Mouse (Mus musculus) hindlimb bud, embryonic 11.5 days (tissue): ENCODE results near the gene Baz1b.

Experiments
- DNase-seq: peaks from one replicate; pipeline ENCODE4 v3.0.0-alpha.2; 2012; ENCODE audit warnings: low read depth, low spot score; ENCODE audit errors: extremely low spot score

The Baz1b gene

DNA sequence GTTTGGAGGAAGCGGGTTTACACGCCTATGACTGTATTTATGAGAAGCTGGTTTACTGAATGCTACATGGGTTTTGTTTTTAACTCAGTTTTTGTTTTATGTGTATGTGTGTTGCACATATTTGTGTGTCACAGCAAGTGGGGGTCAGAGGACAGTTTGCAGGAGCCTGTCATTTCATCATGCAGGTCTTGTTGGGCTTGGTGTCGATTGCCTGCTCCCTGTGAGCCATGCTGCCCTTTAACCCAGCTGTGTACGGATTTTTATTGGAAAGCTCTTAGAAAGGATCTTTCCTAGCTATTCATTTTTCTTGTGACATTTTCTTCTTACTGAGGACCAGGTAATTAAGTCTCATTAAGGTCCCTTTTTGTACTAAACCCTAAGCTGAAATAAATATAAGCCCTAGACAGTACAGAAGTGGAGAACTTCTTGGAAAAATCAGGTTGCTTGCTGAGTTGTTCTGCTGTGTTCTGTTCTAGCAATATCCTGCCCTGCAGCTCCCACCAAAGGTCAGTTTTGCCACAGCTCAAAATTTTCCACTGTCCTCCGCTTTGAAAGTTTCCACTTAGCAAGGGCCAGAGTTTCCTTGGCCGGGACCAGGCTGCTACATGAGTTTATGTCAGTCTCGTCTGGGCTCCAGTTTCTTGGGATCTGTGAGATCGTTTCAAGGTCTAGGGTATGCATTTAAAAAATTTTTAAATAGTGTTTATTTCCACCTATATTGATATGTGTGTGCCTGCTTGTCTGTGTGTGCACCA is 46.3 kb downstream of the Baz1b start:
- no peak for DNase-seq

DNA sequence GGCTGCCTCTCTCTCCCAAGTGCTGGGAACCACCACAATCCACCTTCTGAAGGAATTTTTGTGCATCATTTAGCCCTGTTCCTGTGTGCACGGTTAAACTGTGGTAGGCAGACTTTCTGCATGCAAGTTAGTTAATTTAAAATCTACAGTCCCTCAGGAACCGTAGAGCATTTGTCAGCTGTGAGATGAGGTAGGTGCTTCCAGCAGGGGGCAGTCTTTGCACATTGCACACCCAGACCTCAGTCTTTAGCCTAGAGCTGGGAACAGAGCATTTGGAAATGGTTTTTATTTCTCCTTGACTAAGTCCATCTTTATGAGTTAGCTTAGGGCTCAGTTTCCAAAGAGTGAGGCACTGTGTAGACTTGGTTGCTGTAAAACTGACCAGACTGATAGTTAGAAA is 49.5 kb downstream of the Baz1b start:
- DNase-seq = peak; percentile 46

- no peak for DNase-seq
These were observed 51.8 kb downstream of the Baz1b start for GRCm38 (mm10) chr5:135238832-135239231.

DNA sequence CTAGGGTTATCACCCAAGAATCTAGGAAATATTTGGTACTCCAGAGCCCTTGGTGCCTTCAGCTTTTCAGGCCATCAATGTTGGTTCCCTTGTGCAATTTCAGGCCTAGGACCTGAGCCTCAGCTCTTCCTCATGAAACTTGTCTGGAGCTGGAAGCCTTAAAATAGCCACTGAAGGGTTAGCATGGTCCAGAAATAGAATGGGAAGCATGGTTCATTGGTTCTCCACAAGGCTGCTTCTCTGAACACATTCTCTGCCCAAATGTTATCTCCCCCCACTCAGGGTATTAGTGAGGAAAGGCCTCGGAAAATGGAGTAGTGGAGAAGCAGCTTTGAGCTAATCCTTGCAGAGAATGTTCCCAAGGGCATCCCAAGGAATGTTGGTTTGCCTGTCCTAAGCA is 54.4 kb downstream of the Baz1b start:
- no peak for DNase-seq

DNA sequence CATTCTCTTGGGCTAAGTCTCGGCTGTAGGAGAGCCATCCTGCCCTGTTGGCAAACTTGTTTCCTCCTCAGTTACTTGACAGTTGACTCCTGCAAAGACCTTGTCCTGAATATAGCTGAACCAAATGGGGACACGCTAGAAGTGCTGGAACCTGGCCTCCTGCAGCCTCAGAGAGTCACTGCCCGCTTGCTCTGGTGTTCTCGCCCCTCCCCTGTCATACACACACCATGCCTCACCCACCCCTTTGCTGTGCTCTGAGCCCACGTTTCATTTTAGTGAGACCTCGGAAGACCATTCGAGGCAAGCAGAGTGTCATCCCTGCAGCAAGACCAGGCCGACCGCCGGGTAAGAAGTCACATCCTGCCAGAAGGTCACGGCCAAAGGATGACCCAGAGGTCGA is 55.1 kb downstream of the Baz1b start:
- DNase-seq = no peak

DNA sequence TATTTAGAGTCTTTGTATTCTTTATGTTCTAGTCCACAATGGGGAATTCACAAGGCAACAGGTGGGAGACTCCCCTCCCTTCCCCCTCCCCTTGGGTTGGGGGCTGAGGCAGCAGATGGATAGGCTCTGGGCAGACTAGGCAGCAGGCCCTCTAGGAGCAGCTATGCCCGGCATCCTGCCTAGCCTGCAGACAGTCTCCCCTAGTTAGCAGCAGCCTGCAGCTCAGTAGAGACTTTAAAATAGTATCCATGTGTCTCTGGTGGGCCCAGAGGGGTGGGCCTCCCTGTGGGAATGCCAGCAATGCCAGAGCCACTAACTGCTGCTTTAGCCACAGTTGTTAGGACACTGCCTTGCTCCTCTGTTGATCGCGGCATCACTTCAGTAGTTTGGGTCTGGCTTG is 55.5 kb downstream of the Baz1b start:
- no peak for DNase-seq

GRCm38 (mm10) chr5:135243166-135243565 is 56.1 kb downstream of the Baz1b start:
- DNase-seq = no peak

GRCm38 (mm10) chr5:135246531-135246930 is 59.5 kb downstream of the Baz1b start:
- no peak for DNase-seq

- DNase-seq = no peak
These were observed 60.3 kb downstream of the Baz1b start for GRCm38 (mm10) chr5:135247337-135247736.

DNA sequence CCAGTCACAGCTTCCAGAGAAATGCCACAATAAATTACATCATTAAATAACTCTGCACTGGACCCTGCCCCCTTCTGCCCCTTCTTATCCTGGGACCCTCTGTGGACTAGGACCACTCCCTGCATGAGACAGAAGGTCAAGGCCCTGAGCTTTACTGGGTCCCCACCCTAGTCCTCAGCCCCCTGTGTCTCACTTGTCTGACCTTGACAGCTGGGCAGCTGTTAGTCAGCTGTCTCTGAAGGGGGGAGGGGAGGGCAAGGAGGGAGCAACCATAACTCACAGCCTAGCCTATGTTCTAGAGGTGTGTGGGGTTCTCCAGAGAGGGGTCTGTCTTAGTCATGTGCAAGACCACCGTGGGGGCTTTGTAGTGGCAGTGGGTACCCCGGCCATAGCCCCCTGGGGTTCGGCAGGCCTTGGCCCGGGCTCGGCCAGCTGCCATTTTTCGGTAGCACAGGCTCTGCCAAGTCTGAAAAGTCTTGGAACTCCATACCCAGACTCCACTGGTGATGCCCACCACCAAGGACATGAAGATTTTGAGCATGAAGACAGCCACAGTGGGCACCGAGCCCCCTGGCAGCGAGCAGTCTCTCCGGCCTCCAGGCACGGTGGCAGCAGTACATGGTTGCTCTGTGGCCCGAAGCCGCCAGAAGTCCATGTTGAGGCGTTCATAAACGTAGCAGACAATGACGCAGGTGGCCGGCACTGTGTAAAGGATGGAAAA is 62.1 kb downstream of the Baz1b start:
- DNase-seq = no peak

- DNase-seq = no peak
These were observed 63.4 kb downstream of the Baz1b start for GRCm38 (mm10) chr5:135250186-135251078.

- DNase-seq = peak; percentile 37
These were observed 64.0 kb downstream of the Baz1b start, which contains the start of gene Fzd9 for GRCm38 (mm10) chr5:135251079-135251454. Gene Fzd9, minus strand, starts transcription at chr5:135251230.

DNA sequence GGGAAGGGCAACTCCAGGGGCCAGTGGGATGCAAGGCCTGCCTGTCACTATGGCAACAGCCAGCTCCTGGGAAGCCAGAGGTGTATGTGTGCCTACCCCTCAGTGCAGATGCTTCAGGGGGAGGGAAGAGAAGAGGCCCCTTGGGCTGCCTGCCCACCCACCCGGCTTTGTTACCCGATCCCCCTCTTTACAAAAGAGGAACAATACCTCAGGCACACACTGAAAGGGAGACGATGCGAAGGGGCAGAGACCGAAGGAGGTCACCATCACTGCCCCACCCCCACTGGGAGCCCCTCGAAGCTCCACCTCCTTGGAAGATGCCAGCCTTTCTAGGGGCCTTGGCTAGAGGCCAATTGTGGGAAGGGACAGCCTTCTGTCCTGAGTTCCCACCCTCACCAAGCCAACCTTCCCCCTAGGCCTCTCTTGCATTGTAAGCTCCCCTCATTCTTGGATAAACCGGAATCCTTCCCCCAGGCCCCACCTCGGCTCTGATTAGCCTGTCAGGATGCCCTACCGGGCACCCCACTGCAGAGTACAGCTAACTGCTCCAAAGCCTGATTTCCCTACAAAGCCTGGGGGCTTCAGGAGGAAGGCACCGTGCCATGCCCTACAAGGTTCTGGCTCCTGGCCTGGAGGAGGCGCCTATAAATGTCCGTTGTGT is 66.8 kb downstream of the Baz1b start:
- DNase-seq = no peak

GRCm38 (mm10) chr5:135256166-135256565 is 69.1 kb downstream of the Baz1b start:
- DNase-seq = no peak

GRCm38 (mm10) chr5:135257559-135257958 is 70.5 kb downstream of the Baz1b start:
- no peak for DNase-seq

DNA sequence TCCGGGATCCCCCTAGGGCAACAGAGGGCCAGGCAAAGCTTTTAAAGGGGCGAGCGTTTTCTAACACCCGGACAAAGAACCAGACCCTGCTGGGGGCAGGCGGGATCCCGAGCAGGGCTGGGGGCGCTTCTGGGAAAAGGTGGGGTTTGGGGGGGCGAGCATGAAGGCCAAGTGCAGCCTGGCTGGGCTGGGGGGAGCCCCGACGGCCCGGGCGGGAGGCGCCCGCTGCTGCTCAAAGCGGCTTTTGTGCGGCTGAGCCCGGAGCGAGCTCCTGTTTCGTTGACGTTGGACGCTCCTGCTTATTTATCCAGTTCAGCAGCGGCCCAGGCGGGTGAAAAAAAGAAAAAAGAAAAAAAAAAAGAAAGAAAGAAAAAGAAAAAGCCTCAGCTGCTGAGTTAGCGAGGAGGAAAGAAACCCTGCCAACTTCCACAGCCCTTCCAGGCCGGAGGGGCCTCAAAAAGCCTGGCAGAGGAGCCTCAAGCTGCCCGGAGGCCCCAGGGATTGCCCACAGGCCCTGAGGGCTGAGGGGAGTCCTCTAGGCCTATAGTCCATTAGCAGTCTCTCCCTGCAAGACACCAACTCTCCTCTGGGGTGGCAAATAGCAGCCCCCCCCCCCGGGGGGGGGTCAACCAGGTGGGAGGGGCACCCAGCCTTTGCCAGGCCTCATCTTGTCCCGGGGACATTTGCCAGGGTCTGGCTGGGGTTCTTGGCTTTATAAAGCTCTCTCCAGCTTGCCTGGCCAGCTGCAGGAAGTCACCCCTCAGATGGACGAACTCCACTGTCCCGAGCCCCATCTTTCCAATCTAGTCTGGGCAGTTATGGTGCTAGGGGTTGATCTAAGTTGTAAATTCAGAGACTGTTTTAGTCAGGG is 71.5 kb downstream of the Baz1b start:
- DNase-seq = no peak

GRCm38 (mm10) chr5:135263866-135264503 is 76.9 kb downstream of the Baz1b start:
- no peak for DNase-seq

GRCm38 (mm10) chr5:135264548-135264947 is 77.5 kb downstream of the Baz1b start:
- no peak for DNase-seq

- no peak for DNase-seq
These were observed 82.4 kb downstream of the Baz1b start for GRCm38 (mm10) chr5:135269451-135269850.

DNA sequence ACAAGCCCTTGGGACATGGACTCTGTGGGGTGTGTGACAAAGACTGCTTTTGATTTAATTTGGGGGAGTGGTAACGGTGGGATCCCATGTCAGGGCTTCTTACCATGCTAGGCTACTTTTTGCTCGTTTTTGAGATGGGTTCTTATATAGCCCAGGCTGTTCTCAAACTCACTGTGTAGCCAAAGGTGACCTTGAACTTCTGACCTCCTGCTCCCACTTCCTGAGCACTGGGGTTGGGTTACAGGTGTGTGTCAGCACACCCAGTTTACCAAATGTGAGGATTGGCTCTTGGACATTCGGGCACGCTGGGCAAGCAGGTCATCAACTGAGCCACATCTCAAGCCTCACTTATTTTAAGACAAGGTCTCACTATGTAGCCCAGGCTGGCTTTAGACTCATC is 83.3 kb downstream of the Baz1b start:
- no peak for DNase-seq
